In genomic region chr2:103466272-103466671, GRCm38 (mm10) we compare ENCODE assay signal across 21 mouse cellular contexts. TPM values are rescaled to one million over a fixed set of nuclear protein-coding genes. Genes with fewer than 3 reads are reported as not detected.
DNase-seq lines count a peak whose midpoint lies in the region; ATAC-seq lines count a peak whose summit lies in the region.
"Had no signal": no experiment of that assay in that cellular context is flagged by ENCODE, and none has a peak within 500 bp of the region (broad histone marks: within the 10 kb centered on the region; RNA-seq: fewer than 3 reads in every experiment).

No protein-coding gene starts in this region.

- DNase-seq in kidney, adult 8-10 months = peak; percentile 62 to 81
- peak; percentile 54 to 64 for DNase-seq in kidney, postnatal 25 days
- DNase-seq in kidney, postnatal 4 days = no peak
- peak; percentile 74 for DNase-seq in midbrain, embryonic 11.5 days (ENCODE audit: low spot score, missing footprints)
- DNase-seq in frontal cortex, postnatal 14 days (ENCODE audit: low spot score in 2 of 2) = no peak
- DNase-seq: adrenal gland, adult 2 months; forebrain, postnatal 0 days; gastrocnemius, postnatal 25 days; heart, adult 2 months; heart, postnatal 14 days; heart, postnatal 4 days had no signal

- no peak overlapping the region for H3K27ac ChIP-seq in kidney, embryonic 15.5 days
- no peak overlapping the region for H3K27ac ChIP-seq in midbrain, embryonic 11.5 days (ENCODE audit: low read depth, low read length)
- H3K27ac ChIP-seq in midbrain, embryonic 13.5 days = no peak overlapping the region
- H3K27ac ChIP-seq: embryonic facial prominence, embryonic 12.5 days; embryonic facial prominence, embryonic 15.5 days; heart, adult 2 months; heart, embryonic 10.5 days; heart, embryonic 13.5 days; hindbrain, embryonic 14.5 days had no signal

- no peak overlapping the region for H3K9ac ChIP-seq in kidney, embryonic 15.5 days
- no peak overlapping the region for H3K9ac ChIP-seq in midbrain, embryonic 11.5 days (ENCODE audit: low read length)
- H3K9ac ChIP-seq in midbrain, embryonic 13.5 days (replicated peaks) = no peak overlapping the region
- H3K9ac ChIP-seq: embryonic facial prominence, embryonic 12.5 days; embryonic facial prominence, embryonic 15.5 days; forebrain, postnatal 0 days; heart, embryonic 13.5 days; hindbrain, embryonic 14.5 days had no signal

- no peak overlapping the region for H3K4me3 ChIP-seq in kidney, embryonic 15.5 days (replicated peaks)
- no peak overlapping the region for H3K4me3 ChIP-seq in midbrain, embryonic 11.5 days (ENCODE audit: low read depth, low read length)
- H3K4me3 ChIP-seq in midbrain, embryonic 13.5 days (replicated peaks) = no peak overlapping the region
- H3K4me3 ChIP-seq: embryonic facial prominence, embryonic 12.5 days; embryonic facial prominence, embryonic 15.5 days; heart, adult 2 months; heart, embryonic 10.5 days; heart, embryonic 13.5 days had no signal

- peaks cover 87% of the 10 kb centered on the region for H3K36me3 ChIP-seq in kidney, embryonic 15.5 days
- peaks cover 12% of the 10 kb centered on the region; the same call in 1 of the 2 replicates for H3K36me3 ChIP-seq in midbrain, embryonic 11.5 days (ENCODE audit: control insufficient read depth, insufficient read depth, low read length)
- peaks cover 76% of the 10 kb centered on the region for H3K36me3 ChIP-seq in midbrain, embryonic 13.5 days

- no peak overlapping the region for H3K4me2 ChIP-seq in kidney, embryonic 15.5 days
- H3K4me2 ChIP-seq in midbrain, embryonic 11.5 days = no peak overlapping the region
- H3K4me2 ChIP-seq in midbrain, embryonic 13.5 days (replicated peaks) = no peak overlapping the region
- H3K4me2 ChIP-seq: embryonic facial prominence, embryonic 12.5 days; embryonic facial prominence, embryonic 15.5 days; heart, embryonic 13.5 days; hindbrain, embryonic 14.5 days had no signal

- 0 out of 2 replicates have a peak, but pooled peaks cover 9% of the 10 kb centered on the region for H3K4me1 ChIP-seq in kidney, embryonic 15.5 days
- H3K4me1 ChIP-seq in midbrain, embryonic 11.5 days (ENCODE audit: control insufficient read depth, insufficient read depth, low read length) = no peaks in the 10 kb centered on the region
- H3K4me1 ChIP-seq in midbrain, embryonic 13.5 days (replicated peaks) = no peaks in the 10 kb centered on the region
- H3K4me1 ChIP-seq: heart, embryonic 13.5 days had no signal

- no peaks in the 10 kb centered on the region for H3K9me3 ChIP-seq in kidney, embryonic 15.5 days (replicated peaks)
- no peaks in the 10 kb centered on the region for H3K9me3 ChIP-seq in midbrain, embryonic 11.5 days (ENCODE audit: control insufficient read depth, low read length)
- no peaks in the 10 kb centered on the region for H3K9me3 ChIP-seq in midbrain, embryonic 13.5 days
- H3K9me3 ChIP-seq: embryonic facial prominence, embryonic 12.5 days; embryonic facial prominence, embryonic 15.5 days; heart, embryonic 10.5 days; heart, embryonic 13.5 days had no signal

- no peaks in the 10 kb centered on the region for H3K27me3 ChIP-seq in kidney, embryonic 15.5 days
- no peaks in the 10 kb centered on the region for H3K27me3 ChIP-seq in midbrain, embryonic 11.5 days (ENCODE audit: control insufficient read depth, insufficient read depth, low read length)
- H3K27me3 ChIP-seq in midbrain, embryonic 13.5 days = no peaks in the 10 kb centered on the region
- H3K27me3 ChIP-seq: embryonic facial prominence, embryonic 12.5 days; embryonic facial prominence, embryonic 15.5 days; heart, embryonic 13.5 days had no signal

- no peak for ATAC-seq in kidney, embryonic 15.5 days (replicated peaks; ENCODE audit: low FRiP score)
- ATAC-seq in midbrain, embryonic 11.5 days (ENCODE audit: low FRiP score) = no peak
- ATAC-seq in midbrain, embryonic 13.5 days = no peak
- ATAC-seq: CD4-positive, CD25-positive, alpha-beta regulatory T cell, adult 4 months; forebrain, embryonic 14.5 days; forebrain, postnatal 0 days had no signal

- WGBS in kidney, embryonic 15.5 days = 82% methylated on average over 3 of the region's 3 CpGs
- 90% methylated on average over 3 of the region's 3 CpGs for WGBS in midbrain, embryonic 11.5 days
- WGBS in midbrain, embryonic 13.5 days = 91% methylated on average over 3 of the region's 3 CpGs

RNA-seq across cellular contexts. Expression of gene Cat, which starts 18.7 kb away (rescaled TPM):
- 89.3 and 99.4 TPM in 2 replicates for polyA plus RNA-seq in kidney, embryonic 15.5 days (2015; fragmentation: Nextera tagmentation; extraction: Ambion mirVana)
- polyA plus RNA-seq in midbrain, embryonic 11.5 days (2014; fragmentation: Nextera tagmentation; extraction: Ambion mirVana) = 149 and 157 TPM in 2 replicates
- 80.8 and 81.4 TPM in 2 replicates for polyA plus RNA-seq in midbrain, embryonic 13.5 days (2015; fragmentation: Nextera tagmentation; extraction: Ambion mirVana)

RNA-seq across cellular contexts. Expression of gene Elf5, which starts 54.8 kb away (rescaled TPM):
- 1.5 and 2.8 TPM in 2 replicates for polyA plus RNA-seq in kidney, embryonic 15.5 days (2015; fragmentation: Nextera tagmentation; extraction: Ambion mirVana)
- not detected in 2 replicates for polyA plus RNA-seq in midbrain, embryonic 11.5 days (2014; fragmentation: Nextera tagmentation; extraction: Ambion mirVana)
- polyA plus RNA-seq in midbrain, embryonic 13.5 days (2015; fragmentation: Nextera tagmentation; extraction: Ambion mirVana) = not detected in 2 replicates
- polyA plus RNA-seq: adrenal gland, adult 2 months; CD4-positive, CD25-positive, alpha-beta regulatory T cell, adult 4 months; forebrain, embryonic 14.5 days; forebrain, postnatal 0 days; heart, embryonic 10.5 days; heart, embryonic 13.5 days; hindbrain, embryonic 11.5 days; hindbrain, embryonic 14.5 days had no signal

Comparison
In these comparisons a context has a peak if more than half of its experiments do, and no peak if none do; other contexts are left out.
1. DNase-seq: peak in kidney, adult 8-10 months (2 of 2), kidney, postnatal 25 days (2 of 2) and midbrain, embryonic 11.5 days (single experiment); none in kidney, postnatal 4 days (0 of 2) and frontal cortex, postnatal 14 days (0 of 2).